Mouse (Mus musculus) neural tube, embryonic 13.5 days (tissue): ENCODE measurements at regions not wholly inside any gene's neighbourhood (a gene's known extent, or its start where the extent isn't known, plus 50 kb on each side); places are given as distances from the start of the nearest gene placed in this dataset.

ENCODE experiments used
- ATAC-seq: fragments of 200-750 bp; cut with Nextera tagmentation; 2 replicates; pipeline ENCODE4 v1.8.0; 2017; ENCODE audit warnings: low read depth, mild to moderate bottlenecking, moderate TSS enrichment, moderate library complexity
- H3K27ac ChIP-seq: fragments of 300-500 bp; sonication (generic); replicated peaks from 2 replicates; pipeline ENCODE4 v1.5.1; 2015; ENCODE audit warnings: moderate library complexity, mild to moderate bottlenecking, inconsistent platforms
- H3K27me3 ChIP-seq: fragments of 300-500 bp; sonication (generic); 2 replicates; pipeline ENCODE4 v1.6.1; 2015; ENCODE audit warnings: mild to moderate bottlenecking, inconsistent platforms
- H3K36me3 ChIP-seq: fragments of 300-500 bp; sonication (generic); 2 replicates; pipeline ENCODE4 v1.6.1; 2015; ENCODE audit warnings: mild to moderate bottlenecking, inconsistent platforms
- H3K4me1 ChIP-seq: fragments of 300-500 bp; sonication (generic); replicated peaks from 2 replicates; pipeline ENCODE4 v1.6.1; 2015; ENCODE audit warnings: inconsistent platforms
- H3K4me2 ChIP-seq: fragments of 300-500 bp; sonication (generic); 2 replicates; pipeline ENCODE4 v1.6.1; 2015; ENCODE audit warnings: inconsistent platforms, mild to moderate bottlenecking, moderate library complexity
- H3K4me3 ChIP-seq: fragments of 300-500 bp; sonication (generic); 2 replicates; pipeline ENCODE4 v1.5.1; 2015; ENCODE audit warnings: mild to moderate bottlenecking, inconsistent platforms
- H3K9ac ChIP-seq: fragments of 300-500 bp; sonication (generic); 2 replicates; pipeline ENCODE4 v1.6.1; 2015; ENCODE audit warnings: moderate library complexity, mild to moderate bottlenecking, inconsistent platforms
- H3K9me3 ChIP-seq: fragments of 300-500 bp; sonication (generic); 2 replicates; pipeline ENCODE4 v1.6.1; 2016; ENCODE audit warnings: inconsistent platforms
- WGBS: fragments of 180-500 bp; shearing (Covaris S2); methylation state at CpG from one replicate; pipeline ENCODE4 v1.1.7; 2015; 5-methylcytosine and 5-hydroxymethylcytosine counted together

- 95% methylated on average over 3 of the region's 3 CpGs for WGBS
- no peak overlapping the region for H3K27ac ChIP-seq
- H3K27me3 ChIP-seq: no peaks in the 10 kb centered on the region
- H3K4me3 ChIP-seq: no peak overlapping the region
- H3K4me2 ChIP-seq: no peak overlapping the region
- no peaks in the 10 kb centered on the region for H3K9me3 ChIP-seq
- peaks cover 38% of the 10 kb centered on the region for H3K4me1 ChIP-seq
- H3K36me3 ChIP-seq: no peaks in the 10 kb centered on the region
- no peak overlapping the region for H3K9ac ChIP-seq
- no peak for ATAC-seq
These were observed 196.4 kb downstream of the Gadd45g start for GRCm38 (mm10) chr13:52042867-52043266.

GRCm38 (mm10) chr13:52043916-52044315, 197.4 kb downstream of the Gadd45g start:
- Histone ChIP-seq H3K27ac (no peak overlapping the region), H3K27me3 (no peaks in the 10 kb centered on the region), H3K36me3 (no peaks in the 10 kb centered on the region), H3K9me3 (no peaks in the 10 kb centered on the region), H3K4me2 (no peak overlapping the region), H3K4me3 (no peak overlapping the region), H3K4me1 (peaks cover 45% of the 10 kb centered on the region), H3K9ac (no peak overlapping the region)
- ATAC-seq: no peak
- 92% methylated on average over 3 of the region's 3 CpGs for WGBS

GRCm38 (mm10) chr13:52045349-52045748, 198.9 kb downstream of the Gadd45g start:
- Histone ChIP-seq H3K4me2 (no peak overlapping the region), H3K27me3 (no peaks in the 10 kb centered on the region), H3K4me3 (no peak overlapping the region), H3K4me1 (peaks cover 45% of the 10 kb centered on the region), H3K27ac (no peak overlapping the region), H3K9me3 (no peaks in the 10 kb centered on the region), H3K9ac (no peak overlapping the region), H3K36me3 (no peaks in the 10 kb centered on the region)
- ATAC-seq: no peak
- 91% methylated on average over 3 of the region's 3 CpGs for WGBS

GRCm38 (mm10) chr13:52046020-52046419, 199.5 kb downstream of the Gadd45g start:
- Histone ChIP-seq H3K9me3 (no peaks in the 10 kb centered on the region), H3K4me2 (no peak overlapping the region), H3K36me3 (no peaks in the 10 kb centered on the region), H3K9ac (no peak overlapping the region), H3K27me3 (no peaks in the 10 kb centered on the region), H3K27ac (0 out of 2 replicates have a peak overlapping the region, but pooled peaks have one; percentile 33), H3K4me1 (peaks cover 45% of the 10 kb centered on the region), H3K4me3 (no peak overlapping the region)
- ATAC-seq: no peak
- 62% methylated on average over 5 of the region's 5 CpGs for WGBS

GRCm38 (mm10) chr13:52046700-52047099, 200.2 kb downstream of the Gadd45g start:
- 70% methylated on average over 11 of the region's 11 CpGs for WGBS
- Histone ChIP-seq H3K4me2 (no peak overlapping the region), H3K4me3 (no peak overlapping the region), H3K36me3 (no peaks in the 10 kb centered on the region), H3K9ac (no peak overlapping the region), H3K9me3 (no peaks in the 10 kb centered on the region), H3K27ac (no peak overlapping the region), H3K4me1 (peaks cover 38% of the 10 kb centered on the region), H3K27me3 (no peaks in the 10 kb centered on the region)
- ATAC-seq: no peak

- 0 out of 2 replicates have a peak, but pooled peaks have one; percentile 19 for ATAC-seq
- 61% methylated on average over 6 of the region's 6 CpGs for WGBS
- Histone ChIP-seq H3K4me2 (no peak overlapping the region), H3K4me3 (no peak overlapping the region), H3K9me3 (no peaks in the 10 kb centered on the region), H3K27me3 (no peaks in the 10 kb centered on the region), H3K36me3 (no peaks in the 10 kb centered on the region), H3K9ac (no peak overlapping the region), H3K27ac (no peak overlapping the region; the same call in 1 of the 2 replicates), H3K4me1 (peaks cover 30% of the 10 kb centered on the region; the same call in 1 of the 2 replicates)
These were observed 201.5 kb downstream of the Gadd45g start for GRCm38 (mm10) chr13:52047937-52048336.

- WGBS: 87% methylated on average over 3 of the region's 3 CpGs
- ATAC-seq: no peak; the same call in 1 of the 2 replicates
- Histone ChIP-seq H3K4me1 (peaks cover 30% of the 10 kb centered on the region; the same call in 1 of the 2 replicates), H3K27me3 (no peaks in the 10 kb centered on the region), H3K36me3 (no peaks in the 10 kb centered on the region), H3K9ac (no peak overlapping the region), H3K4me2 (no peak overlapping the region), H3K4me3 (no peak overlapping the region), H3K27ac (no peak overlapping the region), H3K9me3 (no peaks in the 10 kb centered on the region)
These were observed 202.3 kb downstream of the Gadd45g start for GRCm38 (mm10) chr13:52048777-52049176.

- no peaks in the 10 kb centered on the region for H3K36me3 ChIP-seq
- no peak overlapping the region for H3K4me3 ChIP-seq
- no peak overlapping the region for H3K9ac ChIP-seq
- no peaks in the 10 kb centered on the region for H3K27me3 ChIP-seq
- 94% methylated on average over 2 of the region's 2 CpGs for WGBS
- H3K27ac ChIP-seq: no peak overlapping the region
- no peaks in the 10 kb centered on the region for H3K9me3 ChIP-seq
- H3K4me1 ChIP-seq: peaks cover 30% of the 10 kb centered on the region; the same call in 1 of the 2 replicates
- no peak overlapping the region for H3K4me2 ChIP-seq
- no peak for ATAC-seq
These were observed 202.8 kb downstream of the Gadd45g start for GRCm38 (mm10) chr13:52049249-52049648.

- no peak overlapping the region for H3K27ac ChIP-seq
- no peak overlapping the region for H3K4me3 ChIP-seq
- H3K9ac ChIP-seq: no peak overlapping the region
- peaks cover 17% of the 10 kb centered on the region for H3K4me1 ChIP-seq
- WGBS: 86% methylated on average over 8 of the region's 8 CpGs
- no peak overlapping the region for H3K4me2 ChIP-seq
- no peaks in the 10 kb centered on the region for H3K36me3 ChIP-seq
- ATAC-seq: no peak
- H3K9me3 ChIP-seq: no peaks in the 10 kb centered on the region
- H3K27me3 ChIP-seq: no peaks in the 10 kb centered on the region
These were observed 209.3 kb downstream of the Gadd45g start for GRCm38 (mm10) chr13:52055741-52056140.

- Histone ChIP-seq H3K36me3 (no peaks in the 10 kb centered on the region), H3K4me2 (no peak overlapping the region), H3K27me3 (no peaks in the 10 kb centered on the region), H3K4me1 (peaks cover 19% of the 10 kb centered on the region), H3K4me3 (no peak overlapping the region), H3K9me3 (no peaks in the 10 kb centered on the region), H3K27ac (no peak overlapping the region), H3K9ac (no peak overlapping the region)
- no peak for ATAC-seq
- WGBS: 91% methylated on average over 10 of the region's 10 CpGs
These were observed 211.0 kb downstream of the Gadd45g start for GRCm38 (mm10) chr13:52057456-52057855.

GRCm38 (mm10) chr13:52059756-52060417, 213.4 kb downstream of the Gadd45g start:
- no peak overlapping the region for H3K4me3 ChIP-seq
- ATAC-seq: no peak
- 0 out of 2 replicates have a peak overlapping the region, but pooled peaks have one; percentile 4 for H3K4me2 ChIP-seq
- 80% methylated on average over 22 of the region's 22 CpGs for WGBS
- no peak overlapping the region for H3K9ac ChIP-seq
- H3K4me1 ChIP-seq: peaks cover 19% of the 10 kb centered on the region
- H3K36me3 ChIP-seq: no peaks in the 10 kb centered on the region
- no peaks in the 10 kb centered on the region for H3K27me3 ChIP-seq
- no peak overlapping the region for H3K27ac ChIP-seq
- H3K9me3 ChIP-seq: no peaks in the 10 kb centered on the region

- peaks cover 19% of the 10 kb centered on the region for H3K4me1 ChIP-seq
- WGBS: 12% methylated on average over 10 of the region's 10 CpGs
- H3K9ac ChIP-seq: no peak overlapping the region
- H3K9me3 ChIP-seq: no peaks in the 10 kb centered on the region
- no peak overlapping the region for H3K4me3 ChIP-seq
- 0 out of 2 replicates have a peak overlapping the region, but pooled peaks have one; percentile 4 for H3K4me2 ChIP-seq
- H3K36me3 ChIP-seq: no peaks in the 10 kb centered on the region
- no peaks in the 10 kb centered on the region for H3K27me3 ChIP-seq
- ATAC-seq: peak; percentile 19; the same call in 1 of the 2 replicates
- no peak overlapping the region for H3K27ac ChIP-seq
These were observed 214.0 kb downstream of the Gadd45g start for GRCm38 (mm10) chr13:52060418-52060870.

- H3K4me1 ChIP-seq: peaks cover 18% of the 10 kb centered on the region
- no peak overlapping the region for H3K27ac ChIP-seq
- H3K9me3 ChIP-seq: no peaks in the 10 kb centered on the region
- no peaks in the 10 kb centered on the region for H3K36me3 ChIP-seq
- no peak overlapping the region for H3K4me3 ChIP-seq
- H3K27me3 ChIP-seq: no peaks in the 10 kb centered on the region
- no peak for ATAC-seq
- H3K9ac ChIP-seq: no peak overlapping the region
- H3K4me2 ChIP-seq: no peak overlapping the region
These were observed 215.0 kb downstream of the Gadd45g start for GRCm38 (mm10) chr13:52061454-52061853.
